Mouse (Mus musculus) cerebellum, adult 11-12 months (tissue): ENCODE data around the gene Lhcgr.
"Not testable (repeated sequence)": the region's sequence is repeated elsewhere in the genome, so short reads cannot be mapped to it uniquely, and the experiment has no call there.

ENCODE experiments used
- DNase-seq: peaks from one replicate; pipeline ENCODE4 v3.0.0; 2022

Gene Lhcgr

GRCm38 (mm10) chr17:88791440-88792152, at the start of gene Lhcgr:
TSS of gene Lhcgr (minus strand) at chr17:88791990.
- no peak for DNase-seq

GRCm38 (mm10) chr17:88817601-88818000, 25.8 kb upstream of the Lhcgr start:
- DNase-seq: no peak

- DNase-seq: not testable (repeated sequence)
Measured at GRCm38 (mm10) chr17:88812943-88813342, 21.2 kb upstream of the Lhcgr start.

GRCm38 (mm10) chr17:88810807-88811206, 19.0 kb upstream of the Lhcgr start:
- DNase-seq: no peak

GRCm38 (mm10) chr17:88806421-88806820, 14.6 kb upstream of the Lhcgr start:
- no peak for DNase-seq

GRCm38 (mm10) chr17:88803441-88803840, 11.7 kb upstream of the Lhcgr start:
- DNase-seq: no peak

- no peak for DNase-seq
Measured at GRCm38 (mm10) chr17:88790680-88791079, 1.1 kb downstream of the Lhcgr start.

GRCm38 (mm10) chr17:88788392-88788791, 3.4 kb downstream of the Lhcgr start:
- no peak for DNase-seq

GRCm38 (mm10) chr17:88786881-88787280, 4.9 kb downstream of the Lhcgr start:
- DNase-seq: no peak

GRCm38 (mm10) chr17:88786385-88786784, 5.4 kb downstream of the Lhcgr start:
- DNase-seq: no peak

- DNase-seq: no peak
Measured at GRCm38 (mm10) chr17:88779148-88779547, 12.6 kb downstream of the Lhcgr start.

- DNase-seq: no peak
Measured at GRCm38 (mm10) chr17:88774103-88774526, 17.7 kb downstream of the Lhcgr start.

- DNase-seq: no peak
Measured at GRCm38 (mm10) chr17:88770081-88770480, 21.7 kb downstream of the Lhcgr start.

GRCm38 (mm10) chr17:88769283-88769859, 22.4 kb downstream of the Lhcgr start:
- no peak for DNase-seq

- DNase-seq: no peak
Measured at GRCm38 (mm10) chr17:88766857-88767256, 24.9 kb downstream of the Lhcgr start.

- DNase-seq: no peak
Measured at GRCm38 (mm10) chr17:88764136-88764485, 27.7 kb downstream of the Lhcgr start.

- no peak for DNase-seq
Measured at GRCm38 (mm10) chr17:88763396-88764135, 28.2 kb downstream of the Lhcgr start.

- DNase-seq: no peak
Measured at GRCm38 (mm10) chr17:88758003-88758437, 33.8 kb downstream of the Lhcgr start.

- DNase-seq: no peak
Measured at GRCm38 (mm10) chr17:88755776-88756175, 36.0 kb downstream of the Lhcgr start.

- no peak for DNase-seq
Measured at GRCm38 (mm10) chr17:88753472-88753857, 38.3 kb downstream of the Lhcgr start.

GRCm38 (mm10) chr17:88752827-88753471, 38.8 kb downstream of the Lhcgr start:
- no peak for DNase-seq

GRCm38 (mm10) chr17:88749646-88750045, 42.1 kb downstream of the Lhcgr start:
- DNase-seq: no peak

- DNase-seq: no peak
Measured at GRCm38 (mm10) chr17:88706231-88706649, 85.5 kb downstream of the Lhcgr start.
